Mouse (Mus musculus): ENCODE measurements at regions not wholly inside any gene's neighbourhood (a gene's known extent, or its start where the extent isn't known, plus 50 kb on each side); places are given as distances from the start of the nearest gene placed in this dataset.

GRCm38 (mm10) chr13:73170301-73170700, 90.0 kb upstream of the Irx4 start:
- Histone ChIP-seq H3K4me1 (replicated peaks; ENCODE audit: control insufficient read depth, insufficient read depth, low read length) (no peaks in the 10 kb centered on the region), H3K27ac (ENCODE audit: low read depth, low read length) (no peak overlapping the region), H3K4me2 (replicated peaks; ENCODE audit: low read depth) (no peak overlapping the region), H3K9ac (ENCODE audit: low read depth, low read length) (no peak overlapping the region), H3K27me3 (replicated peaks; ENCODE audit: control insufficient read depth, insufficient read depth, low read length) (no peaks in the 10 kb centered on the region), H3K36me3 (ENCODE audit: control insufficient read depth, insufficient read depth) (no peaks in the 10 kb centered on the region), H3K4me3 (ENCODE audit: low read depth, low read length) (no peak overlapping the region), H3K9me3 (ENCODE audit: control insufficient read depth) (no peaks in the 10 kb centered on the region)
- no peak for ATAC-seq
- TF ChIP-seq CTCF (IDR thresholded peaks at IDR 0.05; ENCODE audit: low read depth) = no peak
- WGBS = 68% methylated on average over 3 of the region's 3 CpGs

- Histone ChIP-seq H3K4me3 (ENCODE audit: low read depth, low read length) (no peak overlapping the region), H3K4me2 (replicated peaks; ENCODE audit: low read depth) (no peak overlapping the region), H3K27me3 (replicated peaks; ENCODE audit: control insufficient read depth, insufficient read depth, low read length) (no peaks in the 10 kb centered on the region), H3K9me3 (ENCODE audit: control insufficient read depth) (no peaks in the 10 kb centered on the region), H3K27ac (ENCODE audit: low read depth, low read length) (no peak overlapping the region), H3K36me3 (ENCODE audit: control insufficient read depth, insufficient read depth) (no peaks in the 10 kb centered on the region), H3K9ac (ENCODE audit: low read depth, low read length) (no peak overlapping the region), H3K4me1 (replicated peaks; ENCODE audit: control insufficient read depth, insufficient read depth, low read length) (no peaks in the 10 kb centered on the region)
- no peak for ATAC-seq
- WGBS = 87% methylated on average over 3 of the region's 3 CpGs
- TF ChIP-seq CTCF (IDR thresholded peaks at IDR 0.05; ENCODE audit: low read depth) = no peak
These were observed 52.3 kb upstream of the Irx4 start for GRCm38 (mm10) chr13:73207931-73208448.

Measured in intestine, postnatal 0 days (tissue).